Mouse (Mus musculus) liver, embryonic 14.5 days (tissue): ENCODE data around the gene Kat8.

ENCODE experiments used
- CTCF ChIP-seq: IDR thresholded peaks from 2 replicates; pipeline ENCODE4 v1.5.1; 2016; ENCODE audit warnings: antibody characterized with exemption, low read depth, control low read depth
- EP300 ChIP-seq: IDR thresholded peaks from 2 replicates; pipeline ENCODE4 v1.6.1; 2016; ENCODE audit warnings: antibody characterized with exemption, low read depth

DNA sequence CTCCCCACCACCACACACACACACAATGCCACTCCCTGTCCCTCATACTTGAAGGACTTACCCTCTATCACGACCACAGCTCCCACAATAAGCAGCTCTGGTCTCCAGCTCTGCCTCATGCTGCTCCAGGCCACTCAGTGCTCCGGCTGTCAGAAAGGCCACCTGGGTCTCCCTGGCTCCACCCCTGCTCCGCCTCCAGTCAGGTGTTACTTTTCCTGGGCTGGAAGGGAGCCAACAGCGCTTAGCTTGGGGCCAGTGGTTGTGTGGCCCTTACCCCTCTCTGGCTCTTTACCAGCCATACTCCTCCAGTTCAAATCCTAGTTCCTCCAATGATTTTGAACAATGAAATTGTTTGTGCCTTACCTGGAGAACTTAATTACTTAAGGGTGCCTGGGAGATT is 21.5 kb upstream of the Kat8 start, which contains the start of gene Prss53:
- TF ChIP-seq EP300 (no peak), CTCF (no peak)
